Mouse (Mus musculus): ENCODE measurements at regions not wholly inside any gene's neighbourhood (a gene's known extent, or its start where the extent isn't known, plus 50 kb on each side); places are given as distances from the start of the nearest gene placed in this dataset.

DNA sequence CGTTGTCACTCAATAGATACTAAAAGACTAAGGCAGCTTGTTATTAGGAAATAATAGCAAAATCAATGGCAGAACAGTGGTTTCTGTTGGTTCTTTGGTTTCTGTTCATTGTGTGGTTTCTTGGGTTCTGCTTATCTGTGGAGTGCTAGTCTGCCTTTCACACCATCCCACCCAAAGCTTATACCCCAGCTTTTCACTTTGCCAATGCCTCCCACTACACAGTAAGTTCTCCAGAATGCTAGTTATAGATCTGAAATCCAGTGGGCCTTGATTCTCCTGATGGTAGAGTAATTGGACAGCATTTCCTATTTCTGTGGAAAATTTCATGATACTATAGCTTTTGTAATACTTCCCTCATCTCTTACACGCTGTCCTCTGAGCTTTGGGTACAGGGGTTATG is 700.8 kb upstream of the 1700009N14Rik start:
- in situ Hi-C loops (cut with MboI, MseI) = no loop called here

DNA sequence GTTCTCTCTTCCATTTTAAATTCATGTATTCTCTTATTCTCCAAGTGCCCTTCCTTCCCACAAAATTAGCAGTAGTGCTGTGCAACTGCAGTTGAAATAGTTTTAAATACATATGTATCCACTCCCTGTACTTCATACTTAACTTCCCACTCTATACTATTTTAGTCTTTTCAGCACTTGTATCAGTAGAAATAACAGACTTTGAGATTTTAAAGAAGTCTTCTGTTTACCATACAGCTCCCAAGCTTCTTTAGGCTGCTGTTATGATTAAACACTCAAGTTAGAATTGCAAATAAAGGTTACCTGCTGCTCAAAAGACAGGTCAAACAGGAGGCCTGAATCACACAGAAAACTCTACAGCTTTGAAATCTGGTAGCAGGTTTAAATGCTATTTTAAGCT is 665.1 kb upstream of the 1700009N14Rik start:
- in situ Hi-C loops (cut with MboI, MseI) = loop anchor here in 1 of 2 experiments (10.0 kb wide), 1 partner anchor 450 kb away; no protein-coding TSS in a partner anchor

DNA sequence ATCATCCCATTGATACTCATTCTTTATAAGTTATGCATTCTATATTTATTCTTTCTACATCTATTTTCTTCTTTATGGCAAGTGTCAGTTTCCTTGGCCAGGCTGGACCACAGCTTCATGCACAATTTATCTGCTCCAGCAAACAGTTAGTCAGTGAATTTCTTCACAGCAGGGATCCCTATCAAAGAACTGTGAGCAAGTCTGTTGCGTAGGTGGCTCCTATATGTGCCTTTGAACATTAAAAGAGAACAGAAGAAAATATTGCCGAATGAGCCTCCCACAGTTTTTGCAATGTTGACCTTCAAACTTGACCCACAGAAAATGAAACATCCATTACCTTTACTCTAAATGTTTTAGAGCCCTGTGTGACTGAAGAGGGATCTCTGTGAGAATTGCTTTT is 625.0 kb upstream of the 1700009N14Rik start:
- in situ Hi-C loops (cut with MboI, MseI) = loop anchor here in 1 of 2 experiments (10.0 kb wide), 1 partner anchor 290 kb away; no protein-coding TSS in a partner anchor

DNA sequence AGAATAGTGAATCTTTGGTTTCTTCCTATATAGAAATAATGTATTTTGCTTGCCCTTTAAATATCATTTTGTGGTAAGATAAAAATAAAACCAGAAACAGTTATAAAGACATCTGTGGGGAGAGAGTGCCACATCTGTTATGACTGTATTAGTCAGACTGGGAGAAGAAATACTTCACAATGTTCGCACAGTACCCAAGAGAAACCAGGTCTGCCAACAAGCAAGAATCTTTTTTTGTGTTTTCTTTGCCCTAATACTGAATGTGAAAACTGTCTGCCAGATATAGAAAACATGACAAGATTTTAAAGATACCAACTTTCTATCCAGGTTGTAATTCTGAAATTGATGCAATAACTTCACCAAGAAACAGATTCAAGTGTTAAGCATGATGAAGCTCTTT is 601.8 kb upstream of the 1700009N14Rik start:
- in situ Hi-C loops (cut with MboI, MseI) = loop anchor here in 1 of 2 experiments (10.0 kb wide), 2 partner anchors 547 to 1853 kb away; no protein-coding TSS in a partner anchor

DNA sequence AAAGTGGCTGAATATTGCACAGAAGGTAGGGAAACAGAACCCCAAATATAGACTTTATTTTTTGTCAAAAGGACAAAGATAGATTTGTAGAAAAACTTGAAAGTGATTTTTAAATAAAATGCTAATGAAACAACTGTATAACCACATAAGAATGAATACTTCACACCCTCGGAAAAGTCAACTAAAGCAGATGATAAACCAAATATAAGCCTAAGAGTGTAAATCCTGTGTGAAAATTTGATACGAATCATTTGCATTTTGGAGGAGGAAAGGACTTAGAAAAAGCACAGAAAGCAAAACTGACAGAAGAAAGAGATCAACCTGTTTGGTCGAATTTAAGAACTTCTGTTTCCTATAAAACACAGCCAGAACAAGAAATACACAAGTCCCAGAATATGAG is 595.7 kb upstream of the 1700009N14Rik start:
- in situ Hi-C loops (cut with MboI, MseI) = no loop called here

DNA sequence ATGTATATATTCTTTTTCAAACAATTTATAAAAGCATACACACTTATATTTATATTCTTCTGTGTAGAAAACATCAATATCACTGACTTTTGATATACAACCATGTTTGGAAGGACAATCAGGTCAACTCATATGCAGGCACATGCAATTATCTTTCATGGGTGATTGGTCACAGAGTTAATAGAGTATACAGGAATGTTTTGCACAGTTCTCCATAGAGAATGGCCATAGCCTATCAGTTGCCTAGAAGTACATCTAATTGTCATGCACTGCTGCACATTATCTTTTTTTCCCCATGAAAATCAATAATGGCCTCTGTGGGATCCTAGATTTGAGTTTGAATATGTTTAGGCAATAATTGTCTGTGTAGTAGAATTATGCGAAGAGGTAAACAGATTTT is 549.5 kb upstream of the 1700009N14Rik start:
- in situ Hi-C loops (cut with MboI, MseI) = no loop called here

DNA sequence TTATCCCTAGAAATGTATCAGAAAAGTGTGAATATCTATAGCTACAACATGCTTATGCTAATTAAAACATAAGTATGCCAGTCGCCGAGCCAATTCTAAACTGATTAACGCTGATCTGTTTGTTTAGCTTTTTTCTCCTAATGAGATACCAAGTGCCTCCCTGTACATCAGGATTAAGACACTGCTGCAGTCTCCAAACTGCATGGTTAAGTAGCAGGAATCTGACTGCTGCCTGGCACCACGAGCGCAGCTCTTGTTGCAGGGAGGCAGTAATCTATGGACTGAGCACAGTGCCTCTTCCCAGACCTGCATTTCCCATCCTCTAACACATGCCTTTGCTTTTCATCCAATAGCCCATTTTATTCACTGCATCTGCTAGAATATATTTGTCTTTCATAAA is 523.3 kb upstream of the 1700009N14Rik start:
- in situ Hi-C loops (cut with MboI, MseI) = loop anchor here in 1 of 2 experiments (10.0 kb wide), 1 partner anchor 398 kb away; no protein-coding TSS in a partner anchor

DNA sequence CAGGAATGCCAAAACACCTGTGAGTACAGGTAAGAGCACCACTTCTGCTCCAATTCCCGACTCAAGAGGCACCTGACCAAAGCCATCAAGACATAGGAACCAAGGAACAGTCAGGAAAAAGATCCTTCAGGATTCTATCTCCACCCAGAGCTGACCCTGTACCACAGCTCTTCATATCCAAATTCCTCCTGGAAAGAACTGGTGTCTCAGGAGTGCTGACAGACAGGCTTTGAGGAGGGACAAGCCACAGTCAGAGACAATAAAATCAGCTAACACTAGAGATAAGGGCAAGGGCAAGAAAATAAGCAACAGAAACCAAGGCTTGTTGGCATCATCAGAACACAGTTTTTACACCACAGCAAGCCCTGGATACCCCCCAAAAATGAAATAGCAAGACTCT is 496.5 kb upstream of the 1700009N14Rik start:
- in situ Hi-C loops (cut with MboI, MseI) = no loop called here

DNA sequence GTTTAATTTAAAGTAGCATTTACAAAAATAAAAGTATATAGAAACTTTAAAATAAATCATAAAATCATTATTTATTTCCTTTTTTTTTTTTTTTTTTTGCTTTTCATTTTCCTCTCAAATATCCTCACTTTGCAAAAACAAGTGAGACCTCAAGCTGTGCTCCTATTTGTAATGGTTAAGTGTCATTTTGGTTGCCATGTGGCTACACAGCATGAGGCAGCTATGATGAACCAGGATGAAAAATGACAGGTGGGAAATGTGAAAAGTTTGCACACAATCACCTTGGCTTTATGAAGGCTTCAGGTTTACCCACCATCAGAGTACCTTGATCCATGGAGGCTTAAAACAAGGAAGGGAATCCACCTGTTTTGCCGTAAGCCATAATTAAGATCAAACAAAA is 454.9 kb upstream of the 1700009N14Rik start:
- in situ Hi-C loops (cut with MboI, MseI) = no loop called here

Measured in T-helper 17 cell (primary cell).